Mouse (Mus musculus) kidney, postnatal 14 days (tissue): ENCODE data around the gene Bcor.

Experiments used
- DNase-seq: peaks from one replicate; pipeline ENCODE4 v3.0.0; 2022; ENCODE audit warnings: mixed read lengths

The Bcor gene

DNA sequence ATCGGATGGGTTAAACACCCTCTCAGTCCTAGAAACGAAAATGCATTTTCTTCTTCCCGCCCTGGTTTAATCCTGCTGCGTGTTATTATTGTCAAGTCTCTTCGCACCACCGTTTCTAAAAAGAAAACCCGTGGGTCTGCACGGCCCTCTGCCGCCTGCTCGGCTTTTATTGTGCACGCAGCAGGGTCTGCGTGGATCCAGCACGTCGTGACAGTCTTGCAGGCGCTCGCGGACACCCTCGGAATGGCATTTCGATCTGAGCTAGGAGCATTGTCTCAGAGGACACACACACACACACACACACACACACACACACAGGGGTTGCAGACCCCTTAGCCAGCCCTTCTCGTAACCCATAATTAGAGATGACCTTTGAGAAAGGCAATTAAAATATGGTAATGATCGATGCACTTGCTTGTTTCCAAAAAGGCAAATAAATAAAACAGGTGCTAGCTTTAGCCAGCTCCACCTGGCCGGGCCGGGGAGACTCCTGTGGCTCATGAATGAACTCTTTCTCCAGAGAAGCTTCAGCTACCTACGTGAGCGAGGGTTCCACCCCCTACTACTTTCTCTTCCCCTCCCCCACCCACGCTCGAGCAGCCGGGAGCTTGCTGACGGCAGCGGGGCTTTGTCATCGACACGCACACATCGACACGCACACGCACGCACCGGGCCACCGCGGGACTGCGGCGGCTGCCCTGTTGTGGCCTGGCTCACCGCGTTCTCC is 8.7 kb downstream of the Bcor start:
- peak; percentile 8 for DNase-seq

DNA sequence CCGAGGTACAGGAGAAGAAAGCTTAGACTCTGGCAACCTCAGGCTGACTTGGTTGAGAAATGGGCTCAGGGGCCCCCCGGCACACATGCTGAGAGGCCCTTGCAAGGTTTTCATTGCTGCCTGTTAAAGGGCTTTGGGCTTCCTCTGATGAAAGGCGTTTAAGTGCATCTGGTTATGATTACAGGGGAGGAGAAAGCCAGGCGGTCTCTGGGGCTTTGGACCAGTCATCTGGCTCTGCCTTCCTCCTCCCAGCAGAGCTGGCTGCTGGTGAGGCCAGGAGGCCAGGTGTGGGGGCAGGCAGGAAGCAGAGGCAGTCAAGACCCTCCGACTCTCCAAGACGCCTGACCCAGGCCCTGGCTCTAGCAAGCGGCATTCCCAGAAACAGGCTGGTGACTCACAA is 9.7 kb downstream of the Bcor start:
- no peak for DNase-seq

DNA sequence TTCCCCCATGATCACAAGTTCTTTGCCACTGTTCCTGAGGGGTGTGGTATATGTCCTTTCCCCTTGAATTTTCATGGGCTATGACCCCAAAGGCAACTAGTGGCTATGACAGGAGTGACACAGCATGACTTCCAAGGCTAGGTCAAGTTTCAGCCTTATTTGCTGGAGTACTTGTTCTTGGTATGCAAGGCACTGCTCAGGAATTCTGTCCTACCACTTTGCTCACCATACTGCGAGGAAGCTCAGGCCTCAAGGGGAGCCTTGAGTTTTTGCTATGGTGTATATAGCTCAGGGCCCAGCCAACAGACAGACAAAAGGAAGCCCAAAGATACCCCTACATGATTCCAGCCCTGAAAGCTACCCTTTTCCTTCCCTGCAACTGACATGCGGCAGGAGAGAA is 13.9 kb downstream of the Bcor start:
- DNase-seq: no peak

DNA sequence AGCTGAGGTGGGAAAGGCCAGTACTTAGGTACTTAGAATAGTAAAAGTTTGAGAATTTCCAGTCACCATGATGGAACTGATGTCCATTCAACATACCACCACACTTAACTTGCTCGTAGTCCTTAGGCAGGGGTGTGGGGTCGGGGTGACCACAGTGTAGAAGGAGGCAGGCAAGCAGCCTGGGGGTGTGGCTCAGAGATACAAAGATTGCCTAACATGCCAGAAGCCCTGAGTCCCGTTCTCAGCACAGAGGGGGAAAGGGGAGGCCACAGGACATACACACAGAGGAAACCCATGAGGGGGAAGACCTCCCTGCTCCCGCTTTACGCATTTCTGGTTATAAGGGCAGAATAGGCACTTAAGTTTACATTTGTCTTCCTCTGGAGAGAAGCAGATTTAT is 17.3 kb downstream of the Bcor start:
- no peak for DNase-seq

DNA sequence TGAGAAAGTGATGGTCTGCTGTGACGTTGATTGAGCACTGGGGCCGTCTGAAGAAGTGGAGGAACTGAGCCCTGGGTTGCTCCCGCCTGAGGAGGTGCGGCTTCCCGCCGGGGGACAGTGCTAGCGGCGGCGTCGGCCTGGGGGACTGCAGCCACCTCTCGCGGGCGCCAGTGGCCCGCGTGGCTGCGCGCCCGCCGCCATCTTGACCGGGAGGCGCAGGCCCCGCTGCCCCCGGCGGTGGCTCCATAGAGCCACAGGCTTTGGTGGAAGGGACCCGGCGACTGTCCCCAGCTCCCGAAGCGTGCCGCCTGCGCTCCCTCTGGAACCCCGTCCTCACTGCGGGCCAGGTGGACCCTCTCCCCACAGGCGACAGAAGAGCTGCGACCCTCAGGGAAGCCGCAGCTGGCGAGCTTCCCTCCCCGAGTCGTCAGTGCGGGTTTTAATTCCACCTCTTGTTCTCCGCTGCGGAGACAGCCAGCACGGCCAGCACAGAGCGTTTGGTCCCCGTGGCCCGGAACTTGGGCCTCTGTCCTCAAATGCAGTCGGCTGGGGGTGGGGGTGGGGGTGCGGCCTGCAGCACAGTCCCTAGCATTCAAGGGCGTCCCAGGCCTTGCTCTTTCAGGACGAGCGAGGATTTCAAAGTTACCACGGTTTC is 19.9 kb downstream of the Bcor start:
- peak; percentile 10 for DNase-seq

DNA sequence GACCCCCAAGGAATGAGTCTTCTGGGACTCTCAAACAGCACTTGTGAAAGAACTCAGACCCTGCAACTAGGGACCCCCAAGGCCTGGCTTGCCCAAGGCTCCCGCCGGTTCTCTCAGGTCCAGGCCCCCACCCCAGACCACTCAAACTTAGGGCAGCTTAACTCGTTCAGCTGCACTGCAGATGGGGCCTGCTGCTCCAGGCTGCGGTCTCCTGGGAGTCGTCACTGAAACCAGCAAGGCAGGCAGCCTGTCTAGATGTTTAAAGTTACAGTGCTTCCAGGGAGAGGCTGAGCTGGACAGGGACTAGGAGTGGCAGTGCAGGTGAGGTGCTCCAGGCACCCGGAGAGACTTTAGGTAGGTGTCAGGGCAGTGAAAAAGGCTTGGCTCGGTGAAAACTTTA is 21.9 kb downstream of the Bcor start:
- DNase-seq: no peak

DNA sequence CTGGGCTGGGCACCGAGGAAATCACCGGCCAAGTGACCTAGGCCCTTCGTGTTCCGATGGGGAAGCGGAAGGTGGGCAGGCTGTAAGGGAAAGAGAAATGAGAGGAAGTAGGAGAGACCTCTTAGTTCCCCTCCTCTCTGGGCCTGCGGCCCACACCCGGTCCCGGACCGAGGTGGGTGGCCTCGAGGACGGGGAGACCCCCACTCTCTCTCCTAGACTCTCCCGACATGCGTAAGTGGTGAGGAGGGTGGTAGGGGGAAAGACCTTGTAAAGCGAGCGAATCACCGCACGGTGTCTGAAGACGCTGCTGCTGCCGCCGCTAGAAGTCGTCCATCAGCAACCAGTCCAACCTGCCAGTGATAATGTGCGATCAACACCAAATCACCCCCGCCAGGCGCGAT is 23.0 kb downstream of the Bcor start:
- peak; percentile 8 for DNase-seq

DNA sequence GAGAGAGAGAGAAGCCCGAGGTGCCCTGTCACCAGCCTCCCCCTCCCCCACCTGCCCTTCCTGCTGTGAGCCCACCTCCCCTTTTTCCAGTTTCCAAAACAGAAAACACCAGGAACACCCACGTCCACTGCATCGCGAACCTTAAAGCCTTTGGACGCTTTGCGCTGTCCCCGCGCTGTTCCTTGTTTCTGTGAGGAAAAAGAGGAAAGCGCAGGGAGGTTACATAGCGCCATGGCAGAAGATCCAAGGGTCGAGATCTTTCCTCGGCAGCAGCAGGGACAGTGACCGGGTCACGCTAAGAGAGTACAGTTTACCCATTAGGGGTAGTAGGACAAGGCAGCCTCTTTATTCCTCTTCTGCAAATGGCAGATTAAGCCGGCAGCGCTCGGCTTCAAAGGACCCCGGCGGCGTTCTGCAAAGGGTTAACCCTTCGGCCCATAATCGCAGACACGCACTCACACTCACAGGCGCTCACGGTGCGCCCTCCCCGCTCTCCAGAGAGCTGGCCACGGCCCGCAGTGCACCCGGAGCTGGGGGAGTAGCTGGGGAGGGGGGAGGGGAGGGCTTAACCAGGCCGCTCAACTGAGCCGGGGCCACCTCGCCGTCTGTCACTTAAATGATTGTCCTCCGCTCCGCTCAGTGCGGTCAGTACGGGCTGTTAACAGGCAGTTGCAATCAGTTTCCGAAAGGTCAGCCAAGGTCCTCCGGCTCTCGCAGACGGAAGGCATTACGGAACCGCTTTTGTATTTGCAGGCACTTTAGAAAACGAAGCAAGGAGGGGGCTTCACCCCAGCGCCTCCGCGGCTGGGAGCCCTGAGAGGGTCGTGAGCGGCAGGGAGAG is 23.7 kb downstream of the Bcor start:
- peak; percentile 70 for DNase-seq

DNA sequence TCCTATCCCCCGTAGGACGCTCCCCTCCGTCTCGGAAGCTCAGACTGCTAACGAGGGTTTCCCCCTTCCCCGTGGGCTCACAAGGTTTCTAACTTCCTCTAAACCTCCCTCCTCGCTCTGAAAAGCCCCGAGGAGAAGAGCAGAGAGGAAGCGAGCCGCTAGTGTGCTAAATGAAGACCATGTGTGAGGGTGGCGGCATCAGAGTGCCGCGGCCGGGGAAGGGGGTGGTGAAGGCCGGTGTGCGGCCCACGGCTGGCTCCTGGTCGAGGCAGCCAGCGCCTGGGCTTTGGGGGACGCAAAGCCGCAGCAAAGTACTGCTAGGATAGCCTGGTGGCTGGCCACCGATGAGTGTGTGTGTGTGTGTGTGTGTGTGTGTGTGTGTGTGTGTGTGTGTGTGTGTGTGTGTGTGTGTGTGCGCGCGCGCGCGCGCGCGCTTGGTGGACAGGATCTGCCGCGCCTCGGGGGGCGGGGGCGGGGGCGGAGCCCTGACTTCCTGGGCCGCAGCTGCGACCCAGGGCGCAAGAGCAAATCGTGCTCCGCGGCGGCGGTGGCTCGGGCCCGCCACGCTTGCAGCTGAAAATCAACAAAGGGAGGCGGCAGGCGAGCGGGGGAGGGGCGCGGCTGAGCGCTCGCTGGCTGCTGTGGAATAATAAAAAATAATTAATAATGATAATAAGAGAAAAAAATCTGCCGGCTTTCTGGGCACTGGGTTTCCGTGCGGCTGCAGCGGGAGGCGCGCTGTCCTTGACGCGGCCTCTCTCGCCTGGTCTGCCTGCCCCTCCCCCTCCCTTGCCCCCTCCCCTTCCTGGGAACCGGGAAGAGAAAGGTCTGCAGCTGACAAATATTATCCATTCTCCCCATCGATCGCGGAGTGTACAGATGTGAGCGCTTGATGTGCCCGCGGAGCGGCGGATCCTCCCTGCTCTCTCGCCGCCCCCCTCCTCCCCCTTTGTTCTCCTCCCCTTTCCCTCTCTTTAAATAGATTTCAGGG is 24.7 kb downstream of the Bcor start:
- peak; percentile 83 for DNase-seq

DNA sequence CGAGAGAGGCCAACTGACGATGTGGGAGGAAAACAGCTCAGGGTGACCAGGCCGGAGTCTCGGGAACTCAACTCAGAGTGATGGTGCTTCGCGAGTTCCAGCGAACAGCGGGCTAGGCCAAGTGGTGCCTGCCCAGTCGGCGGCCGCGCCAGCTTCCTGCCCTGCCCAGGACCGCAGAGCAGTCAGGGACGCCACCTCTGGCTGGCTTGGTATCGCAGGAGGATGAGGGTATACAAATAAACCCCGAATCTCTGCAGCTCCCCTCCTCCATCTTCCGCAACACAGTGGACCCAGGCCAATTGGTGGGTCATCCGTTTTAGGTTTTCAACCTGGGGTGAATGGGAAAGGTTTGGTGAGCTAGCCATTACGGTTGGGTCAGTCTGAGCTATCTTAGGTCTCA is 25.6 kb downstream of the Bcor start:
- DNase-seq: peak; percentile 64

DNA sequence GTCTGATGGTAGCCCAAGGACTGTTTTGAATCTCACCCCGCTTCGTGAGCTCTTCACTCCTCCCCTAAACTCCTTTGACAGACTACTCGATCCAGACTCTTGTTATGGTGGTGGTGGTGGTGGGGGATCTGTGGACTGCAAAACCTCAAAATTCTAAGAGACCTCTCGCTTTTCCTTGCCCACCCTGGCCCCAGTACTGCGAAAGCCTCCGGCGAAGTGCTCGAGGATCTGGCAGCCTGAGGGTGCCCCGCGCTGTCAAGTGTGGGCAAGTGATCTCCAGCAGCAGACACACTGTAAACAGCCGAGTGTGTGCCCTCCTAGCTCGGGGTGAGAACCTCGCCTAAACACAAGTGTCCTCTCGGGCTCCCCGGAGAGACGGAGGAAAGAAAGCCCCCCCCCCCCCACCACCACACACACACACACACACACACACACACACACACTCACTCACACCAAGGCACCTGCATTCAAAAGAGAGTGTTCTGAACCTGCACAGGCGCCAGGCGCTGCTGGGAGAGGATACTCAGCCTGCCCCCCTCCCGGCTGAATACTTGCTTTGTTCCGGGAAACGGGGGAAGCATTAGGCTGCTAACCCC is 26.2 kb downstream of the Bcor start:
- no peak for DNase-seq

DNA sequence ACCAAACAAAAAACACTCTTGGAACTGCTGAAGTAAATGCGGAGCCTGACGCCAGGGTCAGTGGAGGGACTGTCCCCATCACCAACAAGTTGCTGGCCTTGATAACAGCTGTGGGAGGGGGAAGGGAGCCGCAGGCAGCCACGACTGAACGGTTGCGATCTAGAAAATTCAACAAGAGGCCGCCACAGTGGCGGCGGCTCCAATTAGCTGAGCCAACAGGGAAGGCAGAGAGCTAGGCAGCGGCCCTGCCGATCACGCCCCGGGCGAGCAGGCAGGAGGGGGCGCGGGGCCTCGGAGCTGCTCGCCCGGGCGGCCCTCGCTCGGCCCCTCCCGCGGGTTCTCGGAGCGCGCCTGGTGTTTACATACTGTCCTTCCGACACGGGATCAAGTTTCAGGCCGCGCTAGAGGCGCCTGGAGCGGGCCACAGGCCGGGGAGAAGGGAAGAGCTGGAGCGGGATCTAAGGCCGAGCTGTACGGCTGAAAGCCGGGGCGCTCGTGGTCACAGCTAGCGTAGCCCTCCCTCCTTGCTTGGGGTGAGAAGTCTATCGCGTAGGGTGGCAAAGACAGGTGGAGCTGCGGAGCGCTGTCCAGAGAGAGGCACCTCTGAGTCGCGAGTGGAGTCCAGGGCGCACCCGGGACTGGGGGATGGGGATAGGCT is 26.8 kb downstream of the Bcor start:
- peak; percentile 67 for DNase-seq

DNA sequence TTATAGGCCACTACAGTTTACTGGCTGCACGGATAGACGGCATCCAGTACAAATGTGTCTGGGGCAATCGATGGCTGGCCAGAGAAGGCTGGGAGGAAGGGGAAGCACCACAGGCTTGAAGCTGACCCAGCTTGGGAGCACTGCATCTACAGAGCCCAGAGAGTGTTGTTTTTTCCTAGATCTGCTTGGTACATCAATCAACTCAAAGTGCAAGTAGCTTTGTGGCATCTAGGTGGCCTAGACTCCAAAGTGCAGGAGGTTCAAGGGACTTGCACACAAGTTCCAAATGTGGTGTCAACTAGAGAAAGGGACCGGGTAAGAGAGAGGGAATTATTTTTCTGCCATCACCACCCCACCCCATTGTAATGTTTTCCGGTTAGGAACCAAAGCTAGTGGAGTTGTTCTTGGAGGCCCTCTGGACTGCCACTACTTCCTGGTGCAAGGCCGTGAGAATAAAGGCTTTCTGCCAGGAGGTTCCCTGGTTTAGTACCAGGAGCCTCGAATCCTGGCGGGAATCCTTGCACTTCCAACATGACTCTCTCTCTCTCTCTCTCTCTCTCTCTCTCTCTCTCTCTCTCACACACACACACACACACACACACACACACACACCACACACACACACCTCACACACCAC is 27.5 kb downstream of the Bcor start:
- peak; percentile 17 for DNase-seq

DNA sequence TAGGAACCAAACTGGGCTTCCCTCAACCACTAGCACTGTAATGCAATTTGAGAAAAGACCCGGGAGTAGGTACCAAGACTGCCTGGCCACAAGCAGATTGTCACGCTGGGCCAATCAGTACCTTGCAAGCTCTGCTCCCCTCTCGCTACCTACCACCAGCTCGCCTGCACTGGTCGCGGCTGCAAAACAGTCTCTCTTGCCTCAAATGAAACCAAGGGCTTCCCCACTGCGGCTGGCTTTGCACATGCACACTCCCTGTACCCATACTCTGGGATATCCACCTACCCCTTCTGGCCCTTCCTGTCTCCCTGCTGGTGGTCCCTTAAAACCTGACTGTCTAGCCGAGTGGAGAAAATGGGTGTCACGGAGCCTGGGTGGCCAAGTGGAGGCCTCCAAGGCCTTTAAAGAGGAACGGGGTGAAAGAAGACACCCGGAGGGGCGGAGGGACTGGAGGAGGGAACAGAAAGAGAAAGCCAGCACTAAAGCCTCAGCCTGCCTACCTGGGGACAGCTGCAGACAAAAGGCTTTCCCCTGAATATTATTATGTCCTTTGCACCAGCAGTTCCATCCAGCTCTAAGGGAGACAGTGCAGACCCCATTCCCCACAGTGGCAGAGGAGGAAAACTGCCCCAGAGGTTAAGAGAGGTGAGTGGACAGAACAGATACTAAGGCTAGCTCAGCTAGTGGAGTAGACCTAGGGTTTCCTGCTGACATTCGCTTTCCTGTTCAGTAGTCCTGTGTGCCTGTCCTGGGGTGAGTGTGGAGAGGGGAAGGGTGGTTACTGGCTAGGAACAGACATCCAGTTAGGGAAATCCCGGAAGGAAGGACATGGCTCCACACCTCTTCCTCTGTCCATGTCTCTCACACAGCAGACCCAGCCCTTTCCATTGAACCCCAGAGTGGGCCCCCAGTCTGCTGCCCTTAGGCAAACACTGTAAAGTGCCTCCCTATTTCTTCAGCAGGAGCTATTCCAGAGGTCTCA is 30.0 kb downstream of the Bcor start:
- peak; percentile 19 for DNase-seq

DNA sequence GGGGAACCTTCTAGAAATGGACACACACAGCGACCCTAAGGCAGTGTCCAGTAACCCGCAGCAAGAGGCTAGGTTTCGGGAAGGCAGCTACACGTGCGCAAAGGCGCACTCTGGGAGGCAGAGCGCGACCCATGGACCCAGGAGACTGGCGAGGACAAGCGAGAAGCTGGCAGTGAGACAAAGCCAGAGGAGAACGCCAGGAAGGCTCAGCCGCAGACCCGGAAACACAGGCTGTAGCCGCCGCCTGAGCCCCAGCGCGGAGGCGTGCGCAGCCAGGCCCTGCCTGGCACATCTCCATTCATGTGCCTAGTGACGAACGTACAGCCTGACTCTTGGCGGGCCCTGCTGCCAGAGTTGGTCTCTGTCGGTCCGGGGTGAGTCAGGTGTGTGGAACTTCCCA is 30.9 kb downstream of the Bcor start:
- peak; percentile 77 for DNase-seq

DNA sequence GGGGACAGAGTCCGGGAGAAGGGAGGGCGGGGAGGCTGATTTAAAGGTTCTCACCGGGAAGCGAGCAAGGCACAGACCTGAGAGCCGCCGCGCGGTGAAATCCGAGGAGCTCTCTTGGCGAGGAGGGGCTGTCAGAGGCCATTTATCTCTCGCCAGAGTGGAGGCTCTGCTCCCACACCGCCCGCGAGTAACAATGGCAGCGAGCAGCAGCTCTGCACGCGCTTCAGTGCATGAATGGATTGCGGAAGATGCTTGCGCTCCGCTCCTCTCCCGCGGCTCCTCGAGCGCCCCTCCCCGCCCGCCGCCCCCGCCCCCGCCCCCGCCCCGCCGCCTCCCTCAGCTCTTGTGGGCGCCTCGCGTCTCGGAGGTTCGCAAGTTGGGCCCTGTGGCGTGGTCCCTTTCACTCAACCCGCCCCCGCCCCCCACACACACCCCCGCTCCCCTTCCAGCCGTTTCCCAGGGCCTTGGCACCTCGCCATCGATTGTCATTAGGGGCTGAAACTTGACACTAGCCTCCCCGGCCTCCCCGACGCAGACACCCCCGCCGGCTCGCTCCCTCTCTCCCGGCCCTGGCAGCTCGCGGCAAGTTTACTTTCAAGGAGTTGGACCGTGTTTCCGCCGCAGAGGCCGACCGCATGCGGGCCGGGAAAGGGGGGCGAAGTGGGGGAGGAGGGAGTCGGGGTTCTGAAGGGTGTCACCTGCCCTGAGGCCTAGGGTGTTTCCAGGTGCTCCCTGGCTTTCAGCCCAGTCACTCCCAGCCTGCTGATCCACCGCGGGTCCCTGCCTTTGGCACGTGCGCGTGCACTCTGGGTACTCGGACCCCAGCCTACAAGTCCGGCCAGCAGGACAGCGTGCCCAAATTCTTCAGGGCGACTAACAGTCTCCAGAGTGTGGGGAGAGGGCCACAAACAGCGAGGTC is 31.7 kb downstream of the Bcor start:
- peak; percentile 72 for DNase-seq

DNA sequence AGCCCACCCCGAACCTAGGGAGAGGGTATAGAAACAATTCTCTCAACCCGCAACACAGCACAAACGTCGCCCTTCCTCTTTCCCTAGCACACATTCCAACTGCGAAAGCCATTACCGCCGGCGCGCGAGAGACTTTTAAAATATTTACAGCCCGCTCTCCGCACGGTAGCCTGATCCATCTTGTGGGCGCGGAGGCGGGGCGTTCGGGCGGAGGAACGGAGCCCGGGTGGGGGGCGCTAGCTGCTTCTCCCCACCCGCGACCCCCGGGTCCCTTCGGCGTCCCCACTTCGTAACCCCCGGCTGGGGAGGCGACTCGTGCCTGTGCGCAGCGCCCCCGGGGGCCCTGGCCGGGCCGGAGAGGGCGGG is 32.4 kb downstream of the Bcor start:
- no peak for DNase-seq

DNA sequence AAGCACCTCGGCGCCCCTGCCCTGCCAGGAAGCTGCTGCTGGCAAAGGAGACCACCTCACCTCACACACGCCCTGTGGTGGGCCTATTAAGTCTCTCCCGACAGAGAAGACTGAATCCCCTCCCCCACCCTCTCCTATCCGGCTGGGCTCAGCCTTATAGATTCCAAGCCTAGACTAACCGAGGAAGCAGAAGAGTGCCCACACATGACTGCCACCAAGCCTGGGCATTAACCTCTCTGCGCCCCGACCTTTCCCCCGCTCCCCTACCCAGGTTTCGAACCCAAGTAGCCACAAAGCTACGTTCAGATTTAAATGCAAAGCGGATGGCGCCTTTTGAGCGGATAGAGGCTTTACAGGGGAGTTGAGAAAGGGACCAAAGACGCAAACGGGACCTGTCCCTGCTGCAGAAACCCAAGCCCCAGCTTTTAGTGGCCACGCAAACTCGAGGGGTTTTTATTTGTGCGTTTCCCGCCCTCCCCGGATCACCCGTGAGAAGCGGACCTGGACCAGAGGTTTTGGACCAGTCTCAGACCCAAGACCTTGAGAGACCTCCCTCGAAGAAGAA is 33.0 kb downstream of the Bcor start:
- DNase-seq: no peak
